Mouse (Mus musculus) lung, adult 2 months (tissue): ENCODE measurements around the gene Aspn.
A peak's percentile ranks its signal among the peaks of the same experiment; 100 is the strongest.

Source experiments
- CTCF ChIP-seq: fragments of 200-500 bp; IDR thresholded peaks from 2 replicates; pipeline ENCODE4 v1.5.1; 2011; ENCODE audit warnings: mild to moderate bottlenecking, low read length, control low read depth; ENCODE audit not compliant: insufficient read depth
- POLR2A ChIP-seq: fragments of 200-500 bp; IDR thresholded peaks from 2 replicates; pipeline ENCODE4 v1.6.1; 2011; ENCODE audit warnings: low read depth, mild to moderate bottlenecking, control low read depth, low read length, borderline replicate concordance; ENCODE audit errors: extremely low read depth

- TF ChIP-seq CTCF (peak; percentile 51; the same call in 1 of the 2 replicates), POLR2A (no peak)
Measured at GRCm38 (mm10) chr13:49559185-49559584, 14.9 kb downstream of the Aspn start.
